Mouse (Mus musculus) MEL (cell line): ENCODE data around the gene Csad. TPM values are rescaled to one million over a fixed set of nuclear protein-coding genes. Genes with fewer than 3 reads are reported as not detected.

ENCODE experiments used
- DNase-seq: peaks from one replicate; pipeline ENCODE4 v3.0.0; 2011; ENCODE audit warnings: low read depth, low spot score
- H3K27ac ChIP-seq: 2 replicates; pipeline ENCODE4 v1.5.1; 2012; ENCODE audit warnings: low read depth, mild to moderate bottlenecking, control low read depth, low read length, moderate library complexity; ENCODE audit not compliant: control insufficient read depth
- H3K27me3 ChIP-seq, 2 experiments: fragments of 150-350 bp in 1 of 2; sonication (generic) in 1 of 2; 2 replicates each; pipeline ENCODE4 v1.6.1; 2012; ENCODE audit warnings: low read length in 2 of 2, mild to moderate bottlenecking in 2 of 2, improper control_type of control experiment in 1 of 2, moderate library complexity in 1 of 2; ENCODE audit not compliant: insufficient read depth in 2 of 2, control insufficient read depth in 1 of 2
- H3K36me3 ChIP-seq, 2 experiments: 2 replicates each; pipeline ENCODE4 v1.6.1; 2012 to 2014; ENCODE audit warnings: low read length in 2 of 2, improper control_type of control experiment in 1 of 2, inconsistent platforms in 1 of 2, mild to moderate bottlenecking in 1 of 2; ENCODE audit not compliant: insufficient read depth in 2 of 2, control insufficient read depth in 1 of 2
- H3K4me1 ChIP-seq, 2 experiments: fragments of 150-350 bp in 1 of 2; sonication (generic) in 1 of 2; 2 replicates each; pipeline ENCODE4 v1.6.1; 2012; ENCODE audit warnings: low read length in 2 of 2, improper control_type of control experiment in 1 of 2, mild to moderate bottlenecking in 1 of 2; ENCODE audit not compliant: insufficient read depth in 2 of 2, control insufficient read depth in 1 of 2
- H3K4me3 ChIP-seq, 2 experiments: fragments of 150-350 bp in 1 of 2; sonication (generic) in 1 of 2; 2 replicates each; pipeline ENCODE4 v1.5.1; 2012; ENCODE audit warnings: low read depth in 2 of 2, low read length in 2 of 2, mild to moderate bottlenecking in 2 of 2, moderate library complexity in 2 of 2, control low read depth in 1 of 2, improper control_type of control experiment in 1 of 2; ENCODE audit not compliant: control insufficient read depth in 1 of 2, insufficient read depth in 1 of 2
- H3K79me2 ChIP-seq: 2 replicates; pipeline ENCODE4 v1.6.1; 2012; ENCODE audit warnings: mild to moderate bottlenecking, low read length, moderate library complexity; ENCODE audit not compliant: control insufficient read depth, poor library complexity, insufficient read depth
- H3K9ac ChIP-seq: 2 replicates; pipeline ENCODE4 v1.6.1; 2012; ENCODE audit warnings: low read depth, mild to moderate bottlenecking, control low read depth, low read length, moderate library complexity; ENCODE audit not compliant: control insufficient read depth, poor library complexity, severe bottlenecking
- H3K9me3 ChIP-seq: fragments of 150-350 bp; sonication (generic); replicated peaks from 2 replicates; pipeline ENCODE4 v1.6.1; 2012; ENCODE audit warnings: mild to moderate bottlenecking, low read length, improper control_type of control experiment, moderate library complexity; ENCODE audit not compliant: insufficient read depth
- BHLHE40 ChIP-seq: IDR thresholded peaks from 2 replicates; pipeline ENCODE4 v1.6.1; 2012; ENCODE audit warnings: low read depth, mild to moderate bottlenecking, inconsistent platforms, low read length, improper control_type of control experiment, borderline replicate concordance
- CHD1 ChIP-seq: IDR thresholded peaks from 2 replicates; pipeline ENCODE4 v1.6.1; 2012; ENCODE audit warnings: low read depth, mild to moderate bottlenecking, inconsistent platforms, low read length, improper control_type of control experiment
- CHD2 ChIP-seq: IDR thresholded peaks from 2 replicates; pipeline ENCODE4 v1.6.1; 2011; ENCODE audit warnings: low read length, improper control_type of control experiment
- CTCF ChIP-seq, 3 experiments: IDR thresholded peaks in 2 of 3; conservative IDR thresholded peaks in 1 of 3; 2 replicates each; pipeline ENCODE4 v1.5.1; 2011 to 2012; ENCODE audit warnings: low read length in 3 of 3, low read depth in 2 of 3, mild to moderate bottlenecking in 2 of 3, improper control_type of control experiment in 1 of 3, inconsistent platforms in 1 of 3, mixed read lengths in 1 of 3, moderate library complexity in 1 of 3; ENCODE audit not compliant: control insufficient read depth in 1 of 3, insufficient read depth in 1 of 3, poor library complexity in 1 of 3, severe bottlenecking in 1 of 3
- ELF1 ChIP-seq: IDR thresholded peaks from 2 replicates; pipeline ENCODE4 v1.6.1; 2014; ENCODE audit warnings: low read depth, mild to moderate bottlenecking, inconsistent platforms, low read length, improper control_type of control experiment, moderate library complexity
- EP300 ChIP-seq, 2 experiments: IDR thresholded peaks; 2 replicates each; pipeline ENCODE4 v1.6.1; 2011; ENCODE audit warnings: improper control_type of control experiment in 2 of 2, low read length in 2 of 2, low read depth in 1 of 2, mild to moderate bottlenecking in 1 of 2
- ETS1 ChIP-seq: IDR thresholded peaks from 2 replicates; pipeline ENCODE4 v1.6.1; 2012; ENCODE audit warnings: low read depth, mild to moderate bottlenecking, inconsistent platforms, low read length, improper control_type of control experiment, moderate library complexity
- GABPA ChIP-seq: IDR thresholded peaks from 2 replicates; pipeline ENCODE4 v1.6.1; 2012; ENCODE audit warnings: low read depth, mild to moderate bottlenecking, inconsistent platforms, low read length, improper control_type of control experiment, moderate library complexity
- GATA1 ChIP-seq: IDR thresholded peaks from 2 replicates; pipeline ENCODE4 v1.6.1; 2011; ENCODE audit warnings: low read depth, low read length, improper control_type of control experiment
- HCFC1 ChIP-seq: IDR thresholded peaks from 2 replicates; pipeline ENCODE4 v1.6.1; 2012; ENCODE audit warnings: low read depth, mild to moderate bottlenecking, inconsistent platforms, low read length, improper control_type of control experiment, moderate library complexity
- JUND ChIP-seq: IDR thresholded peaks from 2 replicates; pipeline ENCODE4 v1.6.1; 2011; ENCODE audit warnings: low read depth, mild to moderate bottlenecking, improper control_type of control experiment, low read length
- KAT2A ChIP-seq: conservative IDR thresholded peaks from 2 replicates; pipeline ENCODE4 v1.6.1; 2012; ENCODE audit warnings: low read depth, low read length, improper control_type of control experiment, inconsistent platforms
- MAFK ChIP-seq: IDR thresholded peaks from 2 replicates; pipeline ENCODE4 v1.6.1; 2011; ENCODE audit warnings: low read depth, mild to moderate bottlenecking, low read length, improper control_type of control experiment, borderline replicate concordance
- MAX ChIP-seq: IDR thresholded peaks from 2 replicates; pipeline ENCODE4 v1.6.1; 2011; ENCODE audit warnings: low read length, improper control_type of control experiment
- MAZ ChIP-seq: IDR thresholded peaks from 2 replicates; pipeline ENCODE4 v1.6.1; 2012; ENCODE audit warnings: low read depth, mild to moderate bottlenecking, inconsistent platforms, low read length, improper control_type of control experiment
- MEF2A ChIP-seq: IDR thresholded peaks from 2 replicates; pipeline ENCODE4 v1.6.1; 2014; ENCODE audit warnings: low read depth, mild to moderate bottlenecking, inconsistent platforms, low read length, improper control_type of control experiment; ENCODE audit not compliant: poor library complexity, insufficient replicate concordance, severe bottlenecking; ENCODE audit errors: extremely low read depth
- MYB ChIP-seq: IDR thresholded peaks from 2 replicates; pipeline ENCODE4 v1.6.1; 2011; ENCODE audit warnings: mild to moderate bottlenecking, low read depth, low read length, improper control_type of control experiment
- MYC ChIP-seq: IDR thresholded peaks from 2 replicates; pipeline ENCODE4 v1.6.1; 2011; ENCODE audit warnings: low read depth, mild to moderate bottlenecking, low read length, improper control_type of control experiment, moderate library complexity
- NELFE ChIP-seq: IDR thresholded peaks from 2 replicates; pipeline ENCODE4 v1.6.1; 2011; ENCODE audit warnings: low read depth, low read length, improper control_type of control experiment
- NRF1 ChIP-seq: IDR thresholded peaks from 2 replicates; pipeline ENCODE4 v1.6.1; 2014; ENCODE audit warnings: low read depth, mild to moderate bottlenecking, inconsistent platforms, low read length, improper control_type of control experiment, moderate library complexity; ENCODE audit not compliant: poor library complexity, insufficient read depth, severe bottlenecking
- POLR2A ChIP-seq, 2 experiments: IDR thresholded peaks; 2 replicates each; pipeline ENCODE4 v1.6.1; 2011 to 2012; ENCODE audit warnings: low read length in 2 of 2, mild to moderate bottlenecking in 2 of 2, control low read depth in 1 of 2, improper control_type of control experiment in 1 of 2, low read depth in 1 of 2, moderate library complexity in 1 of 2; ENCODE audit not compliant: control insufficient read depth in 1 of 2, insufficient read depth in 1 of 2, poor library complexity in 1 of 2
- POLR2AphosphoS2 ChIP-seq: IDR thresholded peaks from 2 replicates; pipeline ENCODE4 v1.6.1; 2011; ENCODE audit warnings: low read length, improper control_type of control experiment
- POLR2AphosphoS5 ChIP-seq: IDR thresholded peaks from 2 replicates; pipeline ENCODE4 v1.6.1; 2012; ENCODE audit warnings: low read depth, borderline replicate concordance, mild to moderate bottlenecking, inconsistent platforms, low read length, moderate library complexity, mixed read lengths
- RAD21 ChIP-seq: IDR thresholded peaks from 2 replicates; pipeline ENCODE4 v1.6.1; 2011; ENCODE audit warnings: mild to moderate bottlenecking, low read depth, low read length, improper control_type of control experiment
- RCOR1 ChIP-seq: IDR thresholded peaks from 2 replicates; pipeline ENCODE4 v1.6.1; 2012; ENCODE audit warnings: low read depth, mild to moderate bottlenecking, inconsistent platforms, low read length, improper control_type of control experiment
- SIN3A ChIP-seq: IDR thresholded peaks from 2 replicates; pipeline ENCODE4 v1.6.1; 2012; ENCODE audit warnings: low read length, improper control_type of control experiment, inconsistent platforms
- SMC3 ChIP-seq: IDR thresholded peaks from 2 replicates; pipeline ENCODE4 v1.6.1; 2011; ENCODE audit warnings: low read depth, low read length, improper control_type of control experiment
- TAL1 ChIP-seq: IDR thresholded peaks from 2 replicates; pipeline ENCODE4 v1.6.1; 2012; ENCODE audit warnings: mild to moderate bottlenecking, inconsistent platforms, low read length, moderate library complexity, mixed read lengths
- TBP ChIP-seq: IDR thresholded peaks from 2 replicates; pipeline ENCODE4 v1.8.0; 2011; ENCODE audit warnings: low read depth, low read length, improper control_type of control experiment
- TCF12 ChIP-seq: IDR thresholded peaks from 2 replicates; pipeline ENCODE4 v1.6.1; 2014; ENCODE audit warnings: low read depth, mild to moderate bottlenecking, inconsistent platforms, low read length, improper control_type of control experiment, moderate library complexity
- UBTF ChIP-seq: IDR thresholded peaks from 2 replicates; pipeline ENCODE4 v1.6.1; 2012; ENCODE audit warnings: low read depth, mild to moderate bottlenecking, inconsistent platforms, low read length, improper control_type of control experiment, moderate library complexity, borderline replicate concordance; ENCODE audit not compliant: insufficient read depth
- USF1 ChIP-seq: IDR thresholded peaks from 2 replicates; pipeline ENCODE4 v1.6.1; 2014; ENCODE audit warnings: low read depth, mild to moderate bottlenecking, inconsistent platforms, low read length, improper control_type of control experiment, moderate library complexity
- USF2 ChIP-seq, 2 experiments: IDR thresholded peaks; 2 replicates each; pipeline ENCODE4 v1.6.1; 2011 to 2012; ENCODE audit warnings: improper control_type of control experiment in 2 of 2, low read length in 2 of 2, borderline replicate concordance in 1 of 2, inconsistent platforms in 1 of 2, low read depth in 1 of 2, mild to moderate bottlenecking in 1 of 2; ENCODE audit not compliant: insufficient read depth in 1 of 2
- ZKSCAN1 ChIP-seq: IDR thresholded peaks from 2 replicates; pipeline ENCODE4 v1.6.1; 2012; ENCODE audit warnings: low read depth, mild to moderate bottlenecking, inconsistent platforms, low read length, improper control_type of control experiment, moderate library complexity
- ZMIZ1 ChIP-seq: IDR thresholded peaks from 2 replicates; pipeline ENCODE4 v1.6.1; 2012; ENCODE audit warnings: low read depth, mild to moderate bottlenecking, inconsistent platforms, low read length, improper control_type of control experiment, moderate library complexity
- ZNF384 ChIP-seq: IDR thresholded peaks from 2 replicates; pipeline ENCODE4 v1.6.1; 2012; ENCODE audit warnings: low read depth, mild to moderate bottlenecking, inconsistent platforms, low read length, improper control_type of control experiment
- polyA plus RNA-seq, 2 experiments: library from polyadenylated mRNA; stranded (reverse) in 1 of 2; unstranded in 1 of 2; fragments of >175 nt in 1 of 2; fragments of >200 nt in 1 of 2; gene quantifications; 2 replicates each; pipeline versions ENCODE4 v1.2.1 to v1.2.4; 2012; ENCODE audit warnings: low replicate concordance in 2 of 2, low read depth in 1 of 2; ENCODE audit not compliant: insufficient read length in 2 of 2, insufficient read depth in 1 of 2, missing spikeins in 1 of 2
- total RNA-seq: library from RNA; depleted of rRNA; stranded (reverse); fragments of 300-350 nt; gene quantifications from 2 replicates; pipeline ENCODE4 v1.2.3, GENCODE M21; 2012

The Csad gene
- total and polyA plus RNA-seq, 3 experiments = 4.1 to 10.5 TPM; not detected in 1

GRCm38 (mm10) chr15:102208092-102208561, 3.6 kb upstream of the Csad start:
- Histone ChIP-seq H3K4me1 (peaks cover 11 to 23% of the 10 kb centered on the region in 2 experiments), H3K36me3 (peaks cover 20 to 36% of the 10 kb centered on the region in 2 experiments), H3K79me2 (peaks cover 6% of the 10 kb centered on the region), H3K9ac (no peak overlapping the region), H3K4me3 (no peak overlapping the region), H3K27me3 (no peaks in the 10 kb centered on the region), H3K27ac (peak overlapping the region; percentile 20; the same call in 1 of the 2 replicates), H3K9me3 (no peaks in the 10 kb centered on the region)
- peak; percentile 92 for DNase-seq
- TF ChIP-seq JUND (no peak; the same call in 1 of the 2 replicates), POLR2AphosphoS5 (no peak), NELFE (no peak), CHD2 (no peak), NRF1 (no peak), TBP (no peak), USF1 (no peak), SMC3 (0 out of 2 replicates have a peak, but pooled peaks have one; percentile 2), MYC (peak; percentile 77; the same call in 1 of the 2 replicates), SIN3A (peak; percentile 89), KAT2A (peak; percentile 33; the same call in 1 of the 2 replicates), ELF1 (peak; percentile 53; the same call in 1 of the 2 replicates), POLR2AphosphoS2 (0 out of 2 replicates have a peak, but pooled peaks have one; percentile 14), MAX (no peak; the same call in 1 of the 2 replicates), MAFK (peak; percentile 90), ETS1 (peak; percentile 98), CHD1 (no peak), ZNF384 (peak; percentile 59; the same call in 1 of the 2 replicates), GATA1 (peak; percentile 99), ZKSCAN1 (no peak), HCFC1 (peak; percentile 56; the same call in 1 of the 2 replicates), MAZ (0 out of 2 replicates have a peak, but pooled peaks have one; percentile 52), EP300 (IDR thresholded peaks at IDR 0.05; ENCODE audit: low read depth in 1 of 2, low read length in 2 of 2) (peak; percentile 98 to 99), MYB (peak; percentile 73), USF2 (IDR thresholded peaks at IDR 0.05; ENCODE audit: borderline replicate concordance in 1 of 2, insufficient read depth in 1 of 2, low read depth in 1 of 2, low read length in 2 of 2) (no peak), RAD21 (no peak), GABPA (no peak), TAL1 (peak; percentile 97), RCOR1 (peak; percentile 100), BHLHE40 (peak; percentile 87), ZMIZ1 (no peak; the same call in 1 of the 2 replicates), MEF2A (peak; percentile 21; the same call in 1 of the 2 replicates), UBTF (no peak), POLR2A (IDR thresholded peaks at IDR 0.05; ENCODE audit: control insufficient read depth in 1 of 2, insufficient read depth in 1 of 2, low read depth in 1 of 2, low read length in 2 of 2, poor library complexity in 1 of 2) (no peak), CTCF (IDR thresholded peaks at IDR 0.05 in 2 of 3, conservative IDR thresholded peaks at IDR 0.05 in 1 of 3; ENCODE audit: control insufficient read depth in 1 of 3, insufficient read depth in 1 of 3, low read depth in 2 of 3, low read length in 3 of 3, poor library complexity in 1 of 3, severe bottlenecking in 1 of 3) (no peak), TCF12 (peak; percentile 98)
